ENCODE assay signal across 17 mouse cellular contexts in genomic region chr2:85277433-85277832, GRCm38 (mm10).
A peak's percentile ranks its signal among the peaks of the same experiment; 100 is the strongest.
DNase-seq lines count a peak whose midpoint lies in the region; ATAC-seq and TF ChIP-seq lines count a peak whose summit lies in the region.
"Had no signal": no experiment of that assay in that cellular context is flagged by ENCODE, and none has a peak within 500 bp of the region (broad histone marks: within the 10 kb centered on the region; RNA-seq: fewer than 3 reads in every experiment).

No protein-coding gene starts in this region.

- peak; percentile 94 for ATAC-seq in frontal cortex, adult (ENCODE audit: low TSS enrichment)
- ATAC-seq: activated CD4-positive, CD25-positive, alpha-beta regulatory T cell, adult 4 months; CD4-positive, CD25-positive, alpha-beta regulatory T cell, adult 4 months; Patski had no signal

- TF ChIP-seq CTCF in layer of hippocampus, adult 2 months (conservative IDR thresholded peaks at IDR 0.05), result no peak

- H3K27ac ChIP-seq in layer of hippocampus, adult 2 months, result 0 out of 2 replicates have a peak overlapping the region, but pooled peaks have one; percentile 8

- no peak for DNase-seq in frontal cortex, postnatal 10 days (ENCODE audit: low spot score in 2 of 2)
- no peak for DNase-seq in layer of hippocampus, adult 2 months (ENCODE audit: low spot score in 2 of 2)
- DNase-seq in layer of hippocampus, adult 9-11 months, result no peak
- DNase-seq in brain, adult 2 months (ENCODE audit: low read depth, low spot score), result peak; percentile 51
- no peak for DNase-seq in left cerebral cortex, adult 18-20 months (ENCODE audit: low spot score in 2 of 2)
- DNase-seq: adrenal gland, adult 2 months; adrenal gland, adult 8-10 months; adrenal gland, postnatal 10 days; adrenal gland, postnatal 14 days; adrenal gland, postnatal 25 days; adrenal gland, postnatal 36 days; B cell, adult 2 months; cerebellum, adult 11 months had no signal

- H3K4me3 ChIP-seq in layer of hippocampus, adult 2 months, result no peak overlapping the region
